Mouse (Mus musculus) ES-CJ7 (cell line): ENCODE measurements around the gene Plxna3.
A peak's percentile ranks its signal among the peaks of the same experiment; 100 is the strongest.

Experiments used
- DNase-seq: peaks from one replicate; pipeline ENCODE4 v3.0.0; 2011; ENCODE audit warnings: low read depth, low spot score

Gene Plxna3

GRCm38 (mm10) chrX:74367512-74367911 is 38.6 kb downstream of the Plxna3 start:
- no peak for DNase-seq

GRCm38 (mm10) chrX:74368209-74368909 is 39.5 kb downstream of the Plxna3 start:
- DNase-seq = peak; percentile 40

GRCm38 (mm10) chrX:74372888-74373549 is 44.2 kb downstream of the Plxna3 start, which contains the start of the genes Ubl4a and Slc10a3:
Gene Ubl4a, minus strand, starts transcription at chrX:74373218.
Gene Slc10a3, minus strand, starts transcription at chrX:74373349.
- DNase-seq = peak; percentile 91

GRCm38 (mm10) chrX:74384451-74384850 is 55.6 kb downstream of the Plxna3 start:
- no peak for DNase-seq

GRCm38 (mm10) chrX:74388153-74388552 is 59.3 kb downstream of the Plxna3 start:
- no peak for DNase-seq

GRCm38 (mm10) chrX:74392535-74393443 is 63.9 kb downstream of the Plxna3 start, which contains the start of the genes Fam3a and Ikbkg:
Gene Fam3a, minus strand, starts transcription at chrX:74393272.
Gene Ikbkg, plus strand, starts transcription at chrX:74393290.
- peak; percentile 87 for DNase-seq
